Mouse (Mus musculus): ENCODE measurements at regions not wholly inside any gene's neighbourhood (a gene's known extent, or its start where the extent isn't known, plus 50 kb on each side); places are given as distances from the start of the nearest gene placed in this dataset.

GRCm38 (mm10) chr14:74113556-74113955 lies 452.5 kb downstream of the Gm21750 start:
- TF ChIP-seq CTCF (IDR thresholded peaks at IDR 0.05; ENCODE audit: borderline replicate concordance, extremely low read depth, insufficient read depth, insufficient read length) (no peak), POLR2A (IDR thresholded peaks at IDR 0.05; ENCODE audit: borderline replicate concordance, extremely low read depth, insufficient read depth, insufficient read length, poor library complexity, severe bottlenecking) (no peak)
